Mouse (Mus musculus) ES-Bruce4 (cell line): Measurements from ENCODE around the gene Nt5e. TPM values are rescaled to one million over a fixed set of nuclear protein-coding genes. Genes with fewer than 3 reads are reported as not detected.

Experiments used
- H3K27ac ChIP-seq: 2 replicates; pipeline ENCODE4 v1.5.1; 2012; ENCODE audit warnings: low read length, inconsistent platforms; ENCODE audit not compliant: insufficient read depth
- H3K27me3 ChIP-seq: 2 replicates; pipeline ENCODE4 v1.6.1; 2012; ENCODE audit warnings: mild to moderate bottlenecking, low read length, inconsistent platforms; ENCODE audit not compliant: control insufficient read depth, poor library complexity, insufficient read depth, severe bottlenecking
- H3K36me3 ChIP-seq: 2 replicates; pipeline ENCODE4 v1.6.1; 2012; ENCODE audit warnings: inconsistent platforms, mild to moderate bottlenecking, low read length, moderate library complexity; ENCODE audit not compliant: control insufficient read depth, poor library complexity, insufficient read depth, severe bottlenecking
- H3K4me1 ChIP-seq: one replicate; pipeline ENCODE4 v1.8.1; 2011; ENCODE audit warnings: low read length; ENCODE audit not compliant: control insufficient read depth, insufficient read depth
- H3K4me3 ChIP-seq: 2 replicates; pipeline ENCODE4 v1.5.1; 2011; ENCODE audit warnings: low read depth, mild to moderate bottlenecking, low read length
- H3K9ac ChIP-seq: 2 replicates; pipeline ENCODE4 v1.6.1; 2012; ENCODE audit warnings: low read depth, mild to moderate bottlenecking, inconsistent platforms; ENCODE audit not compliant: poor library complexity, severe bottlenecking
- H3K9me3 ChIP-seq: replicated peaks from 2 replicates; pipeline ENCODE4 v1.6.1; 2012; ENCODE audit warnings: mild to moderate bottlenecking, low read length, inconsistent platforms; ENCODE audit not compliant: control insufficient read depth, poor library complexity, insufficient read depth, severe bottlenecking
- CTCF ChIP-seq: IDR thresholded peaks from one replicate; pipeline ENCODE4 v1.8.1; 2011; ENCODE audit warnings: low read depth, low read length
- EP300 ChIP-seq: IDR thresholded peaks from 2 replicates; pipeline ENCODE4 v1.6.1; 2011; ENCODE audit warnings: low read depth, low read length; ENCODE audit not compliant: insufficient read depth
- POLR2A ChIP-seq: IDR thresholded peaks from one replicate; pipeline ENCODE4 v1.8.1; 2011; ENCODE audit warnings: low read length; ENCODE audit not compliant: insufficient read depth
- polyA plus RNA-seq: library from polyadenylated mRNA; stranded (reverse); fragments of >200 nt; gene quantifications from 2 replicates; pipeline ENCODE4 v1.2.4, GENCODE M21; 2011; ENCODE audit warnings: low read depth; ENCODE audit not compliant: missing spikeins, insufficient read depth, insufficient read length

Gene Nt5e
- polyA plus RNA-seq, 1 experiment = 15.0 TPM

GRCm38 (mm10) chr9:88362055-88362850 lies 35.3 kb downstream of the Nt5e start:
- Histone ChIP-seq H3K36me3 (no peaks in the 10 kb centered on the region), H3K9me3 (no peaks in the 10 kb centered on the region), H3K27me3 (no peaks in the 10 kb centered on the region), H3K9ac (no peak overlapping the region), H3K4me3 (no peak overlapping the region), H3K4me1 (no peaks in the 10 kb centered on the region), H3K27ac (no peak overlapping the region)
- TF ChIP-seq POLR2A (no peak), CTCF (no peak), EP300 (no peak)

- no peak for TF ChIP-seq POLR2A
- no peak for TF ChIP-seq CTCF
- TF ChIP-seq EP300 = no peak
Measured at GRCm38 (mm10) chr9:88363102-88363501, 36.1 kb downstream of the Nt5e start.

GRCm38 (mm10) chr9:88366308-88366707 lies 39.3 kb downstream of the Nt5e start:
- Histone ChIP-seq H3K9ac (no peak overlapping the region), H3K27me3 (no peaks in the 10 kb centered on the region), H3K4me1 (no peaks in the 10 kb centered on the region), H3K27ac (no peak overlapping the region), H3K4me3 (no peak overlapping the region), H3K36me3 (no peaks in the 10 kb centered on the region), H3K9me3 (no peaks in the 10 kb centered on the region)
- no peak for TF ChIP-seq EP300
- no peak for TF ChIP-seq POLR2A
- no peak for TF ChIP-seq CTCF

More at GRCm38 (mm10) chr9:88363102-88363501, 36.1 kb downstream of the Nt5e start:
- Histone ChIP-seq H3K9me3 (no peaks in the 10 kb centered on the region), H3K36me3 (no peaks in the 10 kb centered on the region), H3K27me3 (no peaks in the 10 kb centered on the region), H3K27ac (no peak overlapping the region), H3K4me1 (no peaks in the 10 kb centered on the region), H3K9ac (no peak overlapping the region), H3K4me3 (no peak overlapping the region)

- H3K4me1 ChIP-seq = no peaks in the 10 kb centered on the region
Measured at GRCm38 (mm10) chr9:88366819-88367218, 39.8 kb downstream of the Nt5e start.

GRCm38 (mm10) chr9:88367322-88367721 lies 40.3 kb downstream of the Nt5e start:
- TF ChIP-seq POLR2A (no peak), EP300 (no peak), CTCF (no peak)
- no peak overlapping the region for H3K27ac ChIP-seq
- no peak overlapping the region for H3K9ac ChIP-seq
- H3K36me3 ChIP-seq = no peaks in the 10 kb centered on the region
- H3K27me3 ChIP-seq = no peaks in the 10 kb centered on the region
- H3K9me3 ChIP-seq = no peaks in the 10 kb centered on the region
- H3K4me3 ChIP-seq = no peak overlapping the region
- H3K4me1 ChIP-seq = no peaks in the 10 kb centered on the region

More at GRCm38 (mm10) chr9:88366819-88367218, 39.8 kb downstream of the Nt5e start:
- TF ChIP-seq EP300 = no peak
- no peak for TF ChIP-seq POLR2A
- TF ChIP-seq CTCF = no peak
- Histone ChIP-seq H3K27me3 (no peaks in the 10 kb centered on the region), H3K36me3 (no peaks in the 10 kb centered on the region), H3K9me3 (no peaks in the 10 kb centered on the region), H3K9ac (no peak overlapping the region), H3K4me3 (no peak overlapping the region), H3K27ac (no peak overlapping the region)

- Histone ChIP-seq H3K9ac (no peak overlapping the region), H3K27me3 (no peaks in the 10 kb centered on the region), H3K36me3 (no peaks in the 10 kb centered on the region), H3K9me3 (no peaks in the 10 kb centered on the region), H3K4me1 (no peaks in the 10 kb centered on the region), H3K4me3 (no peak overlapping the region), H3K27ac (no peak overlapping the region)
- TF ChIP-seq CTCF = no peak
- no peak for TF ChIP-seq EP300
- TF ChIP-seq POLR2A = no peak
Measured at GRCm38 (mm10) chr9:88367751-88368150, 40.8 kb downstream of the Nt5e start.
